Mouse (Mus musculus): Measurements from ENCODE around the gene Jph4. TPM values are rescaled to one million over a fixed set of nuclear protein-coding genes. Genes with fewer than 3 reads are reported as not detected.
A peak's percentile ranks its signal among the peaks of the same experiment; 100 is the strongest.

Jph4 gene
- polyA plus RNA-seq, 1 experiment: 7.4 TPM

DNA sequence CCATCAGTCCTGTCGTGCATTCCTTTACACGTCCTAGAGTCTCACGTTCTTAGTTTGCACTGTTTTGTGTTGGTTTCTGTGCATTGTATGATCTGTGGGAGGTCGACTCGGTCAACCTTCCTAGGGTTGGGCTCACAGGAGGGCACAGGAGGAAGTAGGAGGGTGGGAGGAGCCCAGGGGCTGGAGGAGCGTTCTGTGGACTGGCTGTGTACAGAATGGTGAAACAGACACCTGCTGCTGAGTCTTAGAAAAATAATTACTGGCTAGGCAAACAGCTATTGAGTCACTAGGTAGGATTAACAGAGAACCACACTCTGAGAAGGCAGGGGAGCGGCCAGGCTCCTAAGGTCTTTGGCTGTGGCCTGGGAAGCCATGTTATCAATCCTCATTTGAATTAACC is 22.6 kb upstream of the Jph4 start:
- Histone ChIP-seq H3K4me3 (ENCODE audit: control insufficient read depth, low read depth, low read length) (no peak overlapping the region), H3K27me3 (ENCODE audit: control insufficient read depth, insufficient read depth, low read length) (no peaks in the 10 kb centered on the region), H3K36me3 (ENCODE audit: control insufficient read depth, insufficient read depth, low read length) (no peaks in the 10 kb centered on the region), H3K27ac (ENCODE audit: control insufficient read depth, insufficient read depth, low read depth, low read length) (no peak overlapping the region), H3K4me1 (ENCODE audit: control insufficient read depth, insufficient read depth, low read length) (no peaks in the 10 kb centered on the region)
- TF ChIP-seq CTCF (IDR thresholded peaks at IDR 0.05; ENCODE audit: control insufficient read depth, insufficient read depth, insufficient replicate concordance, low read depth, low read length) (no peak), POLR2A (IDR thresholded peaks at IDR 0.05; ENCODE audit: control insufficient read depth, low read depth, low read length) (no peak)

DNA sequence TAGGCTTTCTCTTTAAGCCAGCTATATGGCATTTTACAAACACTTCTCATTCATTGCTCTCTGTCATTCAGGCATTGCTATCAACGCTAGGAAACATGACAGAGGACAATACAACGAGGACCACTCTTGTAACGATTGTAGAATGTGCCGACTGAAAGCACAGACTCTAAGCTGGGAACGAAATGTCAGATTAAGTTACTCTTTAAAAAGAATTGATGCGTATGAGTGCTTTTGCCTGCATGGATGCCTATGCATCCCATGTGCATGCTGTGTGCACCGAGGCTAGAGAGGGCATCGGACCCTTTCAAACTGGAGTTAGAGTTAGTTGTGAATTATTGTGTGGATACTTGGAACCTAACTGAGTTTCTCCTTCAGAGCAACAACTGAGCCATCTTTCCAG is 18.9 kb upstream of the Jph4 start:
- Histone ChIP-seq H3K36me3 (ENCODE audit: control insufficient read depth, insufficient read depth, low read length) (no peaks in the 10 kb centered on the region), H3K4me3 (ENCODE audit: control insufficient read depth, low read depth, low read length) (no peak overlapping the region), H3K27me3 (ENCODE audit: control insufficient read depth, insufficient read depth, low read length) (no peaks in the 10 kb centered on the region), H3K27ac (ENCODE audit: control insufficient read depth, insufficient read depth, low read depth, low read length) (no peak overlapping the region), H3K4me1 (ENCODE audit: control insufficient read depth, insufficient read depth, low read length) (no peaks in the 10 kb centered on the region)
- no peak for TF ChIP-seq POLR2A (IDR thresholded peaks at IDR 0.05; ENCODE audit: control insufficient read depth, low read depth, low read length)
- TF ChIP-seq CTCF (IDR thresholded peaks at IDR 0.05; ENCODE audit: control insufficient read depth, insufficient read depth, insufficient replicate concordance, low read depth, low read length): no peak

DNA sequence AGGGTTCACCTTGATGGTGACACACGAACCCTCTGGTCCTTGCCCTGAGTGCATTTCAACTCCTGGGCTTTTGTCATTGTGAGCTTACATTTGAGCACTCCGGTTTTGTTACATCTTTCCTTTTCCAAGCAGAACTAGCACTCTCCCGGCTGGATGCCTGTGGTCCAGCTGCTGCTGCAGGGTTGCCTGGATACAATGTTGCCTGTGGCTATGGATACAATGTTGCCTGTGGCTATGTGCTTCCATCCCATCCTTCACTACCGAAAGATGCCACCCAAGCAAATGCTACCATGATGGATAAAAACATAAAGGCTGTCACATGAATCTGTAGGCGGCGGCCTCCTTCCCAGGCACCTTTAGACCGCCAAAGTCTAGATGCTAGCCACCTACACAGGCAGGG is 9.8 kb upstream of the Jph4 start:
- Histone ChIP-seq H3K27ac (ENCODE audit: control insufficient read depth, insufficient read depth, low read depth, low read length) (no peak overlapping the region), H3K4me3 (ENCODE audit: control insufficient read depth, low read depth, low read length) (no peak overlapping the region), H3K27me3 (ENCODE audit: control insufficient read depth, insufficient read depth, low read length) (no peaks in the 10 kb centered on the region), H3K36me3 (ENCODE audit: control insufficient read depth, insufficient read depth, low read length) (no peaks in the 10 kb centered on the region), H3K4me1 (ENCODE audit: control insufficient read depth, insufficient read depth, low read length) (no peaks in the 10 kb centered on the region)
- no peak for TF ChIP-seq CTCF (IDR thresholded peaks at IDR 0.05; ENCODE audit: control insufficient read depth, insufficient read depth, insufficient replicate concordance, low read depth, low read length)
- TF ChIP-seq POLR2A (IDR thresholded peaks at IDR 0.05; ENCODE audit: control insufficient read depth, low read depth, low read length): no peak

DNA sequence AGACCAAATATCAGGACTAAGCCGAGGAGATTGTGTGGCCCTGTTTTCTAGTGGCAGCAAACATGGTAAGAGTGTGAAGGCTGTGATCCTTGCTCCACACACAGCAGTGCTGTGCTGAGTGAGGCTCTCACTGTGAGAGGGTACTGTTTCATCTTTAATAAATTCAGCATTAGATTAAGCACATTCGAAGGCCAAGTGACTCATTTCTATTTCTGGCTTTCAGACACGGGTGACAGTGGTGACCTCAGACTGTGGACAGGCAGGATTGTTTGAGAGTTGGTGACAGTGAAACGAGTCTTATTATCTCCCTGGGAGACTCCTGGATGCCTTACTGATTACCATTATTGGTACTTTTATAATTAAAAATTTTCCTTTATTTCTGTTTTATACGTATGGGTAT is 9.0 kb upstream of the Jph4 start:
- Histone ChIP-seq H3K36me3 (ENCODE audit: control insufficient read depth, insufficient read depth, low read length) (no peaks in the 10 kb centered on the region), H3K4me3 (ENCODE audit: control insufficient read depth, low read depth, low read length) (no peak overlapping the region), H3K27me3 (ENCODE audit: control insufficient read depth, insufficient read depth, low read length) (no peaks in the 10 kb centered on the region), H3K27ac (ENCODE audit: control insufficient read depth, insufficient read depth, low read depth, low read length) (no peak overlapping the region), H3K4me1 (ENCODE audit: control insufficient read depth, insufficient read depth, low read length) (no peaks in the 10 kb centered on the region)
- TF ChIP-seq POLR2A (IDR thresholded peaks at IDR 0.05; ENCODE audit: control insufficient read depth, low read depth, low read length) (no peak), CTCF (IDR thresholded peaks at IDR 0.05; ENCODE audit: control insufficient read depth, insufficient read depth, insufficient replicate concordance, low read depth, low read length) (no peak)

DNA sequence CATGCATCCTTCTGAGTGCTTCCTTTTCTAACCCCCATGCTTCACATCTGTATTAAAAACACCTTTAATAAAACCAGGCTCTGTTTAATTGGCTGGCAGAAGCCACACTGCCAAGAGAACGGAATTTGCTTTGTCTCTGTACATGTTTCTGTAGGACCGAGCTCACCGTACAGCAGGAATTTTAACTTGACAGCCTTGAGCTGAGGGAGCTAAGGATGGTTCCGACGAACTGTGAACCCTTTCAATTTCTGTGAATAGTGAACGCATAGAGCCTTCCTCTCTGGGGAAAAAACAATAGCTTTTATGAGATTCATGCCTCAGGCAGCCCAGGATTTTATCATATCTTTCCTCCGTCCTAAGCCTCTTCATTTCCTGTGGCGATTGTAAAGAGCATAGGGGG is 5.6 kb upstream of the Jph4 start:
- Histone ChIP-seq H3K27ac (ENCODE audit: control insufficient read depth, insufficient read depth, low read depth, low read length) (no peak overlapping the region), H3K4me3 (ENCODE audit: control insufficient read depth, low read depth, low read length) (no peak overlapping the region), H3K27me3 (ENCODE audit: control insufficient read depth, insufficient read depth, low read length) (no peaks in the 10 kb centered on the region), H3K4me1 (ENCODE audit: control insufficient read depth, insufficient read depth, low read length) (peaks cover 2% of the 10 kb centered on the region; the same call in 1 of the 2 replicates), H3K36me3 (ENCODE audit: control insufficient read depth, insufficient read depth, low read length) (no peaks in the 10 kb centered on the region)
- TF ChIP-seq CTCF (IDR thresholded peaks at IDR 0.05; ENCODE audit: control insufficient read depth, insufficient read depth, insufficient replicate concordance, low read depth, low read length) (no peak), POLR2A (IDR thresholded peaks at IDR 0.05; ENCODE audit: control insufficient read depth, low read depth, low read length) (no peak)

DNA sequence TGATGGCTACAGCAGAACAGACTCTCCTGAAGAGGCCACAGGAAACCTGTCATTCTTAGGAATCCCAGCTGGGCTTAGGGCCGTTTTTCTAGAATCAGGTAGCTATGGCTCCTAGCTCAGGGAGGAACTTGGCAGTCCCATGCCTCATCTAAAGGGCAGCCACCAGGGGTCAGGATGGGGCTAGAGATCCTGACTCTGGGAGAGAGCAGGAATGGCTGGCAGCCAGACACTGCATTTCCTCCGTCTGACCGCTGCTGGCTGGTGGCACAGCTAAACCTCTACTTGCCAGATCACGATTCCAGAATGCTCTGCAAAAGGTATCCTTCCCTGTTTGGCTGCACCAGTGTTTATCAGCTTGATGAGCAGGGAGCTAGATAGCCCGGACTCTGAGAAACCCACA is 5.2 kb upstream of the Jph4 start:
- no peak overlapping the region for H3K4me3 ChIP-seq (ENCODE audit: control insufficient read depth, low read depth, low read length)
- TF ChIP-seq CTCF (IDR thresholded peaks at IDR 0.05; ENCODE audit: control insufficient read depth, insufficient read depth, insufficient replicate concordance, low read depth, low read length) (peak; percentile 59; the same call in 1 of the 2 replicates), POLR2A (IDR thresholded peaks at IDR 0.05; ENCODE audit: control insufficient read depth, low read depth, low read length) (no peak)
- H3K36me3 ChIP-seq (ENCODE audit: control insufficient read depth, insufficient read depth, low read length): no peaks in the 10 kb centered on the region
- H3K4me1 ChIP-seq (ENCODE audit: control insufficient read depth, insufficient read depth, low read length): peaks cover 2% of the 10 kb centered on the region; the same call in 1 of the 2 replicates
- H3K27me3 ChIP-seq (ENCODE audit: control insufficient read depth, insufficient read depth, low read length): no peaks in the 10 kb centered on the region
- H3K27ac ChIP-seq (ENCODE audit: control insufficient read depth, insufficient read depth, low read depth, low read length): no peak overlapping the region

DNA sequence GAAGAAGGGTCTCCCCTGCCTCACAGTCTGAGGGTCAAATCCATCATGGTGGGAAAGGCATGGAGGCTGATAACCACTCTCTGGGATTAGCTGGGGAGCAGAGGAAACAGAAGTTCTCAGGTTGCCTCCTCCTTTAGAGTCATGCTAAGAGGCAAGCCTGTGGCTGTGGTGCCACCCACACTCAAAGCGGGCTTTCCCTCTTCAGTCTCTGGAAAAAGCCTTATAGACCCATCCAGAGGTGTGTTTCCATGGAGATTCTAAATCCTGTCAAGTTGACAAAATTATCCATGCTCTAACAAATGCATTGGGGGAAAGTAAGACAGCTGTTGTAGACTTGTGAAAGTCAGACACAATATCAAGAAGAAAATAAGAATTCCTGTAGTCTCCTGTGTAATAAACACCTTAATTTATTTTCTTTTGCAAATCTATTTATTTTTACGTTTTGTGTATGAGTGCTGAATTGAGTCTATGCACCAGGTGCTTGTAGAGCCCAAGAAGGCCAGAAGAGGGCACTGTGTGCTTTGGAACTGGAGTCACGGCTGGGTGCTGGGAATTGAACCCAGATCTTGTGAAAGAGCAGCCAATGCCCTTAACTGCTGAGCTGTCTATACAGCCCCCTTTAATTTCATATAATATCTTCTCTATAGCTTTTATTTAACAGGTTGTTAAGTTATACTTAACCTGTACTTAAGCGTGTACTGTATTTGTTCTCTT is 2.8 kb upstream of the Jph4 start:
- Histone ChIP-seq H3K4me1 (ENCODE audit: control insufficient read depth, insufficient read depth, low read length) (peaks cover 17% of the 10 kb centered on the region), H3K27ac (ENCODE audit: control insufficient read depth, insufficient read depth, low read depth, low read length) (no peak overlapping the region), H3K4me3 (ENCODE audit: control insufficient read depth, low read depth, low read length) (no peak overlapping the region), H3K36me3 (ENCODE audit: control insufficient read depth, insufficient read depth, low read length) (no peaks in the 10 kb centered on the region), H3K27me3 (ENCODE audit: control insufficient read depth, insufficient read depth, low read length) (no peaks in the 10 kb centered on the region; the same call in 1 of the 2 replicates)
- TF ChIP-seq CTCF (IDR thresholded peaks at IDR 0.05; ENCODE audit: control insufficient read depth, insufficient read depth, insufficient replicate concordance, low read depth, low read length) (no peak; the same call in 1 of the 2 replicates), POLR2A (IDR thresholded peaks at IDR 0.05; ENCODE audit: control insufficient read depth, low read depth, low read length) (no peak)

Data from testis, adult 2 months (tissue).